Mouse (Mus musculus): ENCODE measurements at regions not wholly inside any gene's neighbourhood (a gene's known extent, or its start where the extent isn't known, plus 50 kb on each side); places are given as distances from the start of the nearest gene placed in this dataset.
"Not testable (repeated sequence)": the region's sequence is repeated elsewhere in the genome, so short reads cannot be mapped to it uniquely, and the experiment has no call there.

DNA sequence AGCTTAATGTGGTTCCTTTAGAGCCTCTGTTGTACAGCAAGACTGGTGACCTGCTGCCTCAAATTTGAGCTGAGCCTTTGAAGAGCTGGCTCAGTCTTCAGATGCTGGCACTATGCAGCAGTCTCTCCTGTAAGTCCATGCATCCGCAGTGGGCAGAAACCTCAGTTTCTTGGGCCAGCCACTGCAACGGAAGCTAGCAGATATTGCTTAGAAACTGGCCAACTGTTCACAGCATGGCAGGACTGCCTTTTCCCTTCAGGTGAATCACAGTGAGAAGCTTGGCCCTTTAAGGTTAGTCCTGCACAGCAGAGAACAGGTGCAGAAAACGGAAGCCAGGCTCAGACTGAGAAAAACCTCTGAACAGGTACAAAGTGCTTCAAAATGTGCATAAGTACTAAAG is 1976.8 kb upstream of the G6pd2 start:
- DNase-seq = no peak

DNA sequence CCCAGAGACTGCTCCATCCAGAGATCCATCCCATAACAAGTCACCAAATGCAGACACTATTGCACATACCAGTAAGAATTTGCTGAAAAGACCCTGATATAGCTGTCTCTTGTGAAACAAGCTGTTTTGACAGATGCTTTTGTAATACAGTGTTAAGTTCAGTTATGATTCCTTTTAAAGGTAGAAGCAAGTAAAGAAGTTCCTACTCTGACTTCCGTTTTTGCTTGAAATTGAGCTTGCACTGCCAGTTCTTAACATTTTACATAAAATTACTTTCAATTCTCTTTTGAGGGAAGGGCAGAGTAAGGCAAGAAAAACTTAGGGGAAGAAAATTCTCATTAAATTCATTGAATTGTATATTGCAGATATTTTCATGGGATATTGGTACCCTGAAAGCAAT is 1962.9 kb upstream of the G6pd2 start:
- no peak for DNase-seq

DNA sequence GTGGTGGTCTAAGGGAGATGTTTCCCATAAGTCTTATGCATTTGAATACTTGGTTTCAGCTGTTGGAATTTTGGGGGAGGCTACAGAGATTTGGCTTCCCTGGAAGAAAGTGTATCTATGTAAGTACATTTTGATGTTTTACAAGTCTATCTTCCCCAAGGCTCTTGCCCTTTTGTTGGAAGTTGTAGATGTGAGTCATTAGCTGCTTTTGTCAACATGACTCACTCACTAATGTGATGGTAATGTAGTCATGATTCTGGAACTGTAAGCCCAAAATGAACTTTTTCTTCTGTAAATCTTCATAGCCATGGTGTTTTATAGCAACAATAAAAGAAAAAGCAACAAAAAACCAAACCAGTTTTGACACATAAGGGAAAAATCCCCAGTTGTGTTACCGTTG is 1961.0 kb upstream of the G6pd2 start:
- no peak for DNase-seq

DNA sequence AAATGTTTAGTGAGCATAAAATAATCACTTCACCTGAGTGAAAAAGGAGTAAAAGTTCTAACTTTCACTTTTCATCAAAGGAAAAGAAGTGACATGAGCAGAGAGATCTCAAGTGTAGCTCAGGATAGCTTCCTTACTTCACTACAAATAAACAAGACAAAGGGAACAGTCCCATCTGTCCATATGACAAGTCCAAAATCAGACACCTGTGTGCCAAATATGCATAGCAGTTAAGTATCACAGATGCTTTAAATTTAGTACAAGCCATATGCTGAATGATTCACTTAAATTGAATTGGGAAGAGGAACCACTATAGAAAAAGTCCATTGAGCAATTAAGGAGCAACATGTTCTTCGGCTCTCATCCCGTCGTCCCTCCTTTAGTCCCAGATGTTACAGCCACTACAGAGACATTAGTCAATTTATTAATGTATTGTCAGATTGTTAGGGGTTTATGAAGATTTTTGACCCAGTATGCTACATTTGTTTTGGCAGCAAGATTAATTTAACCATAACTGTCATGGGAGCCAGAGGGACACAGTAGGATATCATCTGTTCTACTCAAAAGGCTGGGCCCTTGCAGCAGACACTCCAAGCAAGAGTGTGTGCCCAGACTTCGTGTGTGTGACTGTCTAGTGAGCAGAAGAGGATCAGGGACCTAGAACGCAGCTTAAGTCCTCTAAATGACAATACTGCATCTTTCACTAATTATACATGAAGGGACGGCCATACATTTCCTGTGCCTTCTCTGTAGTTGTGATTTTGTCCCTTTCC is 1914.5 kb upstream of the G6pd2 start:
- DNase-seq = no peak

- no peak for DNase-seq
Observed at GRCm38 (mm10) chr5:59921910-59922309, 1886.7 kb upstream of the G6pd2 start.

GRCm38 (mm10) chr5:59940861-59941260 is 1867.8 kb upstream of the G6pd2 start:
- no peak for DNase-seq

- no peak for DNase-seq
Observed at GRCm38 (mm10) chr5:59945761-59946160, 1862.9 kb upstream of the G6pd2 start.

DNA sequence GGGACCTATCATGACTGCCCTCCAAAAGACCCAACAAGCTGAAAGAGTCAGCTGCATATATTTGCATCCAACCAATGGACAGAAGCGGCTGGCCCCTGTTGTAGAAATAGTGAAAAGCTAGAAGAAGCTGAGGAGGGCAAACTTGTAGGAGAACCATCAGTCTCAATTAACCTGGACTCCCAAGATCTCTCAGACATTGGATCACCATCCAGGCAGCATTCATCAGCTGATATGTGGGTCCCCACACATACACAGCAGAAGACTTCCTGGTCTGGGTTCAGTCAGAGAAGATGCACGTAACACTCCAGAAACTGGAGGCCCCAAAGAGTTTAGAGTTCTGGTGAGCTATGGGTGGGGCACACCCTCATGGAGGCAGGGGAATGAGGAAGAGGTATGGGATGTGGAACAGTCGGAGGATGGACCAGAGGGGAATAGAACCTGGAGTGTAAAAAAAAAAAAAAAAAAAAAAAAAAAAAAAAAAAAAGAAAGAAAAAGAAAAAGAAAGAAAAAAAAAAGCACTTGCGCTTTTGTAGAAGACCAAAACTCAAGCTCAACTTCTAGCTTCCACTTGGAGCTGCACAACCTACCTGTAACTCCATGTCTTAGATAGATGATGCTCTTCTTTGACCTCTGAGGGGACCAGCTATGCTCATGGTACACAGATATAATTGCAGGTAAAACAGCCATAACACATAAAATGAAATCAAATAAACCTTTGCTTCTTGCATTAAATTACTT is 1860.6 kb upstream of the G6pd2 start:
- no peak for DNase-seq

- not testable (repeated sequence) for DNase-seq
Observed at GRCm38 (mm10) chr5:59956240-59956639, 1852.4 kb upstream of the G6pd2 start.

DNA sequence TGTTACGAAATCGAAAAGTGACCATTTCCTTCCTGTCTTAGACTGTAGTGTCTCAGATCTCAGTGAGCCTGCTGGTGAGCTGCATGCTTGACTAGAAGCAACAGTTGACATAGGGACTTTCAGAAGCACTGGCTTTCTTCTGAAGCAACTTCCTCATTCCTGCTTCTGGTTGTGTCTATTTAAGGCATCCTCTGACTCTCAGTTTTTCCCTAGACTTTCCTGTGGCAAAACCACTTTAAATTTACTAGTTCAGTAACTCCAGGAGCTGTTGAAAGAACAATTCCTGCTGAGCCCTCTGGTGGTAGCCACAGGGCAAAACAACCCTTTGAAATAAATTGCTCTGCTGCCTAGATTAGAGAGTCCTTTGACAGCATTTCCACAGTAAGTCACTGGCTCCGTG is 1811.9 kb upstream of the G6pd2 start:
- peak; percentile 7 for DNase-seq

DNA sequence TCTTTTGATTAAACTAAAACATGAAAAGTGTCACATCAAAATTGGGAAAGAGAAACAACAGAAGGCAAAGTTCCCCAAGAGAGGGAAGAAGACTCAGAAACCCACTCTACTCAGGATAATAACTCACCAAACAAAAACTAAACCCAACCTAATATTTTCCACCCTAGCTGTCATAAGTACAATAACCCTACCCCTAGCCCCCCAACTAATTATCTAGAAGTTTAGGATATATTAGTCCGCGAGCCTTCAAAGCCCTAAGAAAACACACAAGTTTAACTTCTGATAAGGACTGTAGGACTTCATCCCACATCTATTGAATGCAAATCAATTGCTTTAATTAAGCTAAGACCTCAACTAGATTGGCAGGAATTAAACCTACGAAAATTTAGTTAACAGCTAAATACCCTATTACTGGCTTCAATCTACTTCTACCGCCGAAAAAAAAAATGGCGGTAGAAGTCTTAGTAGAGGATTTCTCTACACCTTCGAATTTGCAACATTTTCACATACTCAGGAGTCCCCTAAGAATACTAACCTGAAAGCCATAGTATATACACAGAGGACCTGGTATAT is 1765.9 kb upstream of the G6pd2 start:
- DNase-seq = not testable (repeated sequence)

GRCm38 (mm10) chr5:60049053-60049452 is 1759.6 kb upstream of the G6pd2 start:
- no peak for DNase-seq

- DNase-seq = no peak
Observed at GRCm38 (mm10) chr5:60061178-60061577, 1747.4 kb upstream of the G6pd2 start.

All from kidney, postnatal 14 days (tissue).